Mouse (Mus musculus) thymus, postnatal 0 days (tissue): ENCODE measurements around the gene Sgf29. TPM values are rescaled to one million over a fixed set of nuclear protein-coding genes. Genes with fewer than 3 reads are reported as not detected.
A peak's percentile ranks its signal among the peaks of the same experiment; 100 is the strongest.

Experiments
- DNase-seq: peaks from one replicate; pipeline ENCODE4 v3.0.0-alpha.2; 2015; ENCODE audit warnings: low spot score
- polyA plus RNA-seq: library from polyadenylated mRNA; unstranded; fragments of >200 nt; fragmentation: Nextera tagmentation; extraction: Ambion mirVana; gene quantifications from 2 replicates; pipeline ENCODE4 v1.2.1, GENCODE M21; 2015

Gene Sgf29
- polyA plus RNA-seq, 1 experiment from 2014 or later: 62.2 TPM

GRCm38 (mm10) chr7:126636733-126637520 lies 12.2 kb upstream of the Sgf29 start:
- peak; percentile 63 for DNase-seq

- no peak for DNase-seq
Measured at GRCm38 (mm10) chr7:126642545-126643243, 6.4 kb upstream of the Sgf29 start.

DNA sequence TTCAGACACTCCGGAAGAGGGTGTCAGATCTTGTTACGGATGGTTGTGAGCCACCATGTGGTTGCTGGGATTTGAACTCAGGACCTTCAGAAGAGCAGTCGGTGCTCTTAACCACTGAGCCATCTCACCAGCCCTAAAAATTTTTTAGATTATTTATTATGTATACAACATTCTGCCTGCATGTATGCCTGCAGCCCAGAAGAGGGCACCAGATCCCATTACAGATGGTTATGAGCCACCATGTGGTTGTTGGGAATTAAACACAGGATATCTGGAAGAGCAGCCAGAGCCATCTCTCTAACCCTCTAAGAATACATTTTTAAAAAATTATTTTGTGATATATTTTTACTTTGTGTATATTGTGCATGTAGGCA lies 5.9 kb upstream of the Sgf29 start:
- peak; percentile 57 for DNase-seq

GRCm38 (mm10) chr7:126644345-126644744 lies 4.8 kb upstream of the Sgf29 start:
- DNase-seq: no peak

- no peak for DNase-seq
Measured at GRCm38 (mm10) chr7:126644914-126645313, 4.2 kb upstream of the Sgf29 start.

DNA sequence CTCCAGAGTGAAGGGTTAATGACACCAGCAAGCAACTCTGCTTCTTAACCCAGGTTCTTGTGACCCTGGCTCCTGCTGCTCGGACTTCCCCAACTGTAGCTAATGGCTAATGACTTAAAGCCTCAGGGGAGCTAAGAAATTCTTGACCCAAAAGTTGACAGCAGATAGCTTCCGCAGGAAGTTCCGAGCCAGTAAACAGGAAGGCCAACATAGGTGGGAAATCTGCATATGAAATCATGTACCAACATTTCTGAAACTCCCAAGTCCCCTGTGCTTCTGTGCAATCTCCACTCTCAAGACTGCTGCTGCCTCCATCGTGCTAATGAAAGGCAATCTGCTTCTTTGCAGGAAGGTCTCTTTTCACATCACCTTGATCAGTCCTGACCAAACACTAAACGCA lies 3.4 kb upstream of the Sgf29 start:
- no peak for DNase-seq

GRCm38 (mm10) chr7:126648486-126648885 lies 623 bp upstream of the Sgf29 start:
- DNase-seq: no peak

DNA sequence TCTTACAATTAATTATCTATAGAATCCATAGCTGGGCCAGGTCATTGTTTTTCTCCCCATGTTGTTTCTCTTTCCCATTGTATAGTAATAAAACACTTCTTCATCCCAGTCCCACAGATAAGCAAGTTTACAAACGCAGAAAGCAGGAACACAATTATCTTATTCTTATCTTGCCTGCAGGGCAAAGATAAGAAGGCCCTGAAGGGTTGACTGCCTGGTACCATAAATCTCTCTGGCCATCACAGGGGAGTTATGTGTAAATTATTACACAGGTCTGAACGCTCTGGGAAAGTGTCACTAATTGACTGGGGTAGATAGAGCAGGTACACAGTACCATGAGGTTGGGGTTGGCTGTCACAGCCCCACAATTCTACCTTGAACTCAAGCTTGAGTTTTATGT lies 1.7 kb downstream of the Sgf29 start:
- no peak for DNase-seq

DNA sequence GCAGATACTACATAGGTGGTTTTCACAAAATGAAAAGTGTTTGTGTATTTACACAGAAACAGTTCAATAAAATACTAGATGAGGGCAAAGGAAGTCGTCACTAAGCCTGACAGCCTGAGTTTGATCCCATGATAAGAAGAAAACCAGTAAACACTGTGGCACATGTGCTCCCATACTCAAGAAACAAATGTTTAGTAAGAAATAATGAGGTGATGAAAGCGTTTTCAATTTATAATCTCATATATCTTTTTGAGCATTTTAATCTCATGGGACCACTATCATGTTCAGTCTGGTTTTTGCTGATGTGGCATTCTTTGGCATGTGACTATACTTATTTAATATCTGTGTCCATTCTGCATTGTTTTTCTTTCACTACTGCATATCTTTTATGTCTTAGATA lies 4.9 kb downstream of the Sgf29 start:
- DNase-seq: peak; percentile 29

GRCm38 (mm10) chr7:126655695-126656094 lies 6.6 kb downstream of the Sgf29 start:
- DNase-seq: peak; percentile 50

- no peak for DNase-seq
Measured at GRCm38 (mm10) chr7:126657522-126657921, 8.4 kb downstream of the Sgf29 start.

DNA sequence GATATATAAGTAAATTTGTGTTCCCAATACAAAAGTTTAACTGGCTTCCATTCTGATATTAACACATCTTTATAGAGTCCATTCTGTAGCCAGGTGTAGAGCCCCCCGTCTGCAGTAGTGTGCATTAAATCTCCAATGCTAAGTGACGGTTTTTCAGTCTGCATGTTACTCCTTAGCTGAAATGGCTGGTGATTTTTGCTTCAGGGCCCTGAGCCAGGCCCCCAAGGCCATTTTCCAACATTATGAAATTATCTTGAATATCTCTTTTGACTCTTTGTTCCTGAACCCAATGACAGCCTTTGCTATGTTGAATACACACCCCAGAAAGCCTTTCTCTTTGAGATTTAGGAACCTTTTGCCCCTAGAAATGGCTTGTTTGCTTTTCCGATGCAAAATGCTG lies 10.7 kb downstream of the Sgf29 start:
- no peak for DNase-seq

- DNase-seq: no peak
Measured at GRCm38 (mm10) chr7:126663646-126664045, 14.5 kb downstream of the Sgf29 start.

- no peak for DNase-seq
Measured at GRCm38 (mm10) chr7:126665269-126665668, 16.2 kb downstream of the Sgf29 start.

GRCm38 (mm10) chr7:126667495-126668090 lies 18.5 kb downstream of the Sgf29 start:
- DNase-seq: no peak

GRCm38 (mm10) chr7:126668452-126668851 lies 19.3 kb downstream of the Sgf29 start:
- no peak for DNase-seq

DNA sequence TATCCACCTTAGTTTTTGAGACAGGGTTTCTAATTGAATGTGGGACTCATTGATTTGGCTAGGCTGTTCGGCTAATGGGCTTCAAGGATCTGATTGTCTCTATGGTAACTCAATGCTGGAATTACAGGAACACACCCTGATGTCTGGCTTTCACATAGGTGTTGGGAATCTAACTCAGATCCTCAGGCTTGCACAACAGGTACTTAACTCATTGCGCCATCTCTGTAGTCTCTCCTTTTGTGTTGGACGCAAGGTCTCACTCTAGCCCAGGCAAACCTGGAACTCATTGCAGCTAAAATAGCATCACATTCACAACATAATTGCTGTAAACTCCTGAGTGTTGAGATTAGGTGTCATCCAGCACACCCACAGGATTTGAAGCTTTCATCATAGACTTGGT lies 21.0 kb downstream of the Sgf29 start:
- no peak for DNase-seq

DNA sequence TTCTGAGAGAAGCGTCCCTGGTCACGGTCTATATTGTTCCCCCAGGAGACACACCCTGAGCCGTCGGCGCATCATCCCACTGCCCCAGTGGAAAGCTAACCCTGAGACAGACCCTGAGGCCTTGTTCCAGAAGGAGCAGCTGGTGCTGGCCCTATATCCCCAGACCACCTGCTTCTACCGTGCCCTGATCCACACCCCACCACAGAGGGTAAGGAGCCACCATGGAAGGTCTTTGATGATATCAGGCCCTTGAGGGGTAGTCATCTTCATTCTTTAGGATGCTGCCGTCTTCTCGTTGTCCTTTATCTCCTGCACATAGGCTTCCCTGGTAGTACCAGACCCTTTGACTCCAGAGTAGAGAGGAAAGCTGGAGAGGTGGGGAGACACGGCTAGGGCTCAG lies 23.0 kb downstream of the Sgf29 start:
- no peak for DNase-seq

- DNase-seq: no peak
Measured at GRCm38 (mm10) chr7:126675104-126675503, 26.0 kb downstream of the Sgf29 start.

DNA sequence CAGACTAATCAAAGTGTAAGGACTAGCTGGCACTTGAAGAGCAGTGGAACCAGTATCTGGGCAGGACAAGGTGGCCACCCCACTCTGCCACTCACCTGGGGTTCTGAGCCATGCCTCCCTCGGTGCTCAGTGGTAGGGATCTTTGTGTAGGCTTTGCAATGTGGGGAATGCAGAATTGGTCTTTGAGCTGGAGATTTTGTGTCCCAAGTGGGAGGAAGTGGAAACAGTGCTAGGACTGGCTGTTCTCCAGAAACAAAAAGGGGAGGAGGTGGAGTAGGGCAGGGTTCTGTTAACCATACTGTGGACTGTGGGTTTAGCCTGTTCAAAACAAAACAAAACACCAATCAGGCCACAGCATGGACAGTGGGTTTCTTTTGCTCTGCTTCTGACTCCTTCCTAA lies 27.1 kb downstream of the Sgf29 start, which contains the start of gene Sult1a1:
TSS of gene Sult1a1 (minus strand) at position 226 of the 400 bp plus-strand sequence.
- no peak for DNase-seq

- DNase-seq: no peak
Measured at GRCm38 (mm10) chr7:126676631-126677220, 27.6 kb downstream of the Sgf29 start.
